Mouse (Mus musculus) lung, postnatal 0 days (tissue): ENCODE measurements around the gene Nfix. TPM values are rescaled to one million over a fixed set of nuclear protein-coding genes. Genes with fewer than 3 reads are reported as not detected.

Source experiments
- ATAC-seq: fragments of 200-750 bp; cut with Nextera tagmentation; 2 replicates; pipeline ENCODE4 v1.8.0; 2017; ENCODE audit warnings: moderate library complexity
- DNase-seq: peaks from one replicate; pipeline ENCODE4 v3.0.0-alpha.2; 2016; ENCODE audit warnings: low spot score
- H3K27ac ChIP-seq: fragments of 300-500 bp; sonication (generic); 2 replicates; pipeline ENCODE4 v1.5.1; 2014; ENCODE audit warnings: antibody characterized with exemption, mild to moderate bottlenecking, low read length, mixed read lengths
- H3K27me3 ChIP-seq: fragments of 300-500 bp; sonication (generic); replicated peaks from 2 replicates; pipeline ENCODE4 v1.6.1; 2014; ENCODE audit warnings: low read length, mixed read lengths; ENCODE audit not compliant: insufficient read depth
- H3K36me3 ChIP-seq: fragments of 300-500 bp; sonication (generic); 2 replicates; pipeline ENCODE4 v1.6.1; 2014; ENCODE audit warnings: low read length, mixed read lengths; ENCODE audit not compliant: insufficient read depth
- H3K4me1 ChIP-seq: fragments of 300-500 bp; sonication (generic); 2 replicates; pipeline ENCODE4 v1.6.1; 2014; ENCODE audit warnings: antibody characterized with exemption, low read depth, low read length, mixed read lengths; ENCODE audit not compliant: insufficient read depth
- H3K4me2 ChIP-seq: fragments of 300-500 bp; sonication (generic); replicated peaks from 2 replicates; pipeline ENCODE4 v1.6.1; 2014; ENCODE audit warnings: low read depth, mild to moderate bottlenecking, low read length, moderate library complexity, mixed read lengths
- H3K4me3 ChIP-seq: fragments of 300-500 bp; sonication (generic); 2 replicates; pipeline ENCODE4 v1.5.1; 2014; ENCODE audit warnings: low read depth, low read length
- H3K9ac ChIP-seq: fragments of 300-500 bp; sonication (generic); replicated peaks from 2 replicates; pipeline ENCODE4 v1.6.1; 2014; ENCODE audit warnings: low read depth, mild to moderate bottlenecking
- H3K9me3 ChIP-seq: fragments of 300-500 bp; sonication (generic); 2 replicates; pipeline ENCODE4 v1.6.1; 2016; ENCODE audit warnings: low read length, mixed read lengths
- CTCF ChIP-seq: IDR thresholded peaks from 2 replicates; pipeline ENCODE4 v1.5.1; 2016; ENCODE audit warnings: antibody characterized with exemption, mild to moderate bottlenecking
- EP300 ChIP-seq: IDR thresholded peaks from 2 replicates; pipeline ENCODE4 v1.6.1; 2016; ENCODE audit warnings: antibody characterized with exemption, mild to moderate bottlenecking, control low read depth
- WGBS: fragments of 180-500 bp; shearing (Covaris S2); extraction: QIAGEN DNeasy Blood & Tissue Kit; methylation state at CpG from one replicate; pipeline ENCODE4 v1.1.7; 2014; 5-methylcytosine and 5-hydroxymethylcytosine counted together
- polyA plus RNA-seq: library from polyadenylated mRNA; unstranded; fragments of >200 nt; fragmentation: Nextera tagmentation; extraction: Ambion mirVana; gene quantifications from 2 replicates; pipeline ENCODE4 v1.2.1, GENCODE M21; 2015

The Nfix gene
- polyA plus RNA-seq, 1 experiment from 2014 or later, result 38.8 TPM

GRCm38 (mm10) chr8:84749519-84749918 is 50.6 kb downstream of the Nfix start:
- Histone ChIP-seq H3K9me3 (no peaks in the 10 kb centered on the region), H3K27me3 (no peaks in the 10 kb centered on the region), H3K36me3 (0 out of 2 replicates have a peak, but pooled peaks cover 4% of the 10 kb centered on the region), H3K9ac (no peak overlapping the region), H3K4me3 (no peak overlapping the region), H3K27ac (no peak overlapping the region), H3K4me2 (no peak overlapping the region), H3K4me1 (peaks cover 11% of the 10 kb centered on the region; the same call in 1 of the 2 replicates)
- WGBS, result 72% methylated on average over 16 of the region's 16 CpGs
- no peak for DNase-seq
- ATAC-seq, result no peak
- TF ChIP-seq CTCF (no peak), EP300 (no peak)

GRCm38 (mm10) chr8:84745032-84745925 is 54.9 kb downstream of the Nfix start:
- no peaks in the 10 kb centered on the region for H3K36me3 ChIP-seq
- no peak overlapping the region for H3K9ac ChIP-seq
- H3K27ac ChIP-seq, result 0 out of 2 replicates have a peak overlapping the region, but pooled peaks have one; percentile 20
- no peak overlapping the region for H3K4me3 ChIP-seq
- no peaks in the 10 kb centered on the region for H3K27me3 ChIP-seq
- ATAC-seq (no peak), DNase-seq (no peak)
- TF ChIP-seq EP300, result no peak
- peak; percentile 21; the same call in 1 of the 2 replicates for TF ChIP-seq CTCF
- no peaks in the 10 kb centered on the region for H3K9me3 ChIP-seq
- H3K4me2 ChIP-seq, result 0 out of 2 replicates have a peak overlapping the region, but pooled peaks have one; percentile 5
- peaks cover 40% of the 10 kb centered on the region for H3K4me1 ChIP-seq
- WGBS, result 19% methylated on average over 17 of the region's 17 CpGs

GRCm38 (mm10) chr8:84743517-84744420 is 56.4 kb downstream of the Nfix start:
- TF ChIP-seq CTCF, result no peak
- TF ChIP-seq EP300, result no peak
- 0 out of 2 replicates have a peak overlapping the region, but pooled peaks have one; percentile 20 for H3K27ac ChIP-seq
- ATAC-seq (peak; percentile 55), DNase-seq (peak; percentile 79)
- no peaks in the 10 kb centered on the region for H3K36me3 ChIP-seq
- H3K27me3 ChIP-seq, result no peaks in the 10 kb centered on the region
- 19% methylated on average over 13 of the region's 17 CpGs for WGBS
- H3K4me3 ChIP-seq, result no peak overlapping the region
- H3K9ac ChIP-seq, result no peak overlapping the region
- no peaks in the 10 kb centered on the region for H3K9me3 ChIP-seq
- H3K4me2 ChIP-seq, result no peak overlapping the region
- H3K4me1 ChIP-seq, result peaks cover 46% of the 10 kb centered on the region

- TF ChIP-seq EP300, result no peak
- no peak for TF ChIP-seq CTCF
- no peak overlapping the region for H3K4me3 ChIP-seq
- H3K27me3 ChIP-seq, result no peaks in the 10 kb centered on the region
Measured at GRCm38 (mm10) chr8:84743054-84743415, 57.1 kb downstream of the Nfix start.

GRCm38 (mm10) chr8:84742171-84743053 is 57.7 kb downstream of the Nfix start:
- no peak overlapping the region for H3K9ac ChIP-seq
- 27% methylated on average over 30 of the region's 32 CpGs for WGBS
- H3K27me3 ChIP-seq, result no peaks in the 10 kb centered on the region
- peak overlapping the region; percentile 20; the same call in 1 of the 2 replicates for H3K27ac ChIP-seq
- H3K4me1 ChIP-seq, result peaks cover 56% of the 10 kb centered on the region
- peak overlapping the region; percentile 32 for H3K4me2 ChIP-seq
- H3K9me3 ChIP-seq, result no peaks in the 10 kb centered on the region
- no peak for TF ChIP-seq CTCF
- TF ChIP-seq EP300, result no peak
- DNase-seq (peak; percentile 78), ATAC-seq (peak; percentile 46)
- no peaks in the 10 kb centered on the region for H3K36me3 ChIP-seq
- H3K4me3 ChIP-seq, result no peak overlapping the region

More at GRCm38 (mm10) chr8:84743054-84743415, 57.1 kb downstream of the Nfix start:
- H3K27ac ChIP-seq, result no peak overlapping the region
- H3K36me3 ChIP-seq, result no peaks in the 10 kb centered on the region
- H3K4me1 ChIP-seq, result peaks cover 52% of the 10 kb centered on the region
- WGBS, result 21% methylated on average over 10 of the region's 10 CpGs
- H3K9me3 ChIP-seq, result no peaks in the 10 kb centered on the region
- no peak overlapping the region for H3K9ac ChIP-seq
- DNase-seq, result peak; percentile 40
- ATAC-seq, result no peak; the same call in 1 of the 2 replicates
- peak overlapping the region; percentile 32; the same call in 1 of the 2 replicates for H3K4me2 ChIP-seq
